Mouse (Mus musculus): ENCODE results near the gene Rpl23.

Rpl23 gene

GRCm38 (mm10) chr11:97781832-97782563, at the start of gene Rpl23:
Gene Rpl23 (minus strand): TSS chr11:97782437.
- DNase-seq (ENCODE audit: extremely low read depth, insufficient read length, low spot score), result peak; percentile 97

GRCm38 (mm10) chr11:97832001-97832400, 49.8 kb upstream of the Rpl23 start:
- DNase-seq (ENCODE audit: extremely low read depth, insufficient read length, low spot score), result no peak

GRCm38 (mm10) chr11:97830501-97830900, 48.3 kb upstream of the Rpl23 start:
- DNase-seq (ENCODE audit: extremely low read depth, insufficient read length, low spot score), result no peak

GRCm38 (mm10) chr11:97829913-97830476, 47.8 kb upstream of the Rpl23 start:
- DNase-seq (ENCODE audit: extremely low read depth, insufficient read length, low spot score), result peak; percentile 58

GRCm38 (mm10) chr11:97829365-97829764, 47.1 kb upstream of the Rpl23 start:
- no peak for DNase-seq (ENCODE audit: extremely low read depth, insufficient read length, low spot score)

GRCm38 (mm10) chr11:97827654-97828053, 45.4 kb upstream of the Rpl23 start:
- no peak for DNase-seq (ENCODE audit: extremely low read depth, insufficient read length, low spot score)

- no peak for DNase-seq (ENCODE audit: extremely low read depth, insufficient read length, low spot score)
Observed at GRCm38 (mm10) chr11:97826414-97826813, 44.2 kb upstream of the Rpl23 start.

GRCm38 (mm10) chr11:97825971-97826370, 43.7 kb upstream of the Rpl23 start:
- DNase-seq (ENCODE audit: extremely low read depth, insufficient read length, low spot score), result no peak

- no peak for DNase-seq (ENCODE audit: extremely low read depth, insufficient read length, low spot score)
Observed at GRCm38 (mm10) chr11:97825295-97825694, 43.1 kb upstream of the Rpl23 start.

GRCm38 (mm10) chr11:97824895-97825294, 42.7 kb upstream of the Rpl23 start:
- no peak for DNase-seq (ENCODE audit: extremely low read depth, insufficient read length, low spot score)

- no peak for DNase-seq (ENCODE audit: extremely low read depth, insufficient read length, low spot score)
Observed at GRCm38 (mm10) chr11:97824168-97824567, 41.9 kb upstream of the Rpl23 start.

- DNase-seq (ENCODE audit: extremely low read depth, insufficient read length, low spot score), result no peak
Observed at GRCm38 (mm10) chr11:97822840-97823603, 40.8 kb upstream of the Rpl23 start.

- peak; percentile 71 for DNase-seq (ENCODE audit: extremely low read depth, insufficient read length, low spot score)
Observed at GRCm38 (mm10) chr11:97821401-97822064, 39.3 kb upstream of the Rpl23 start.

- DNase-seq (ENCODE audit: extremely low read depth, insufficient read length, low spot score), result peak; percentile 67
Observed at GRCm38 (mm10) chr11:97820840-97821239, 38.6 kb upstream of the Rpl23 start.

GRCm38 (mm10) chr11:97819923-97820322, 37.7 kb upstream of the Rpl23 start:
- DNase-seq (ENCODE audit: extremely low read depth, insufficient read length, low spot score), result no peak

- DNase-seq (ENCODE audit: extremely low read depth, insufficient read length, low spot score), result no peak
Observed at GRCm38 (mm10) chr11:97819102-97819501, 36.9 kb upstream of the Rpl23 start.

GRCm38 (mm10) chr11:97818571-97818970, 36.3 kb upstream of the Rpl23 start:
- no peak for DNase-seq (ENCODE audit: extremely low read depth, insufficient read length, low spot score)

- no peak for DNase-seq (ENCODE audit: extremely low read depth, insufficient read length, low spot score)
Observed at GRCm38 (mm10) chr11:97818003-97818402, 35.8 kb upstream of the Rpl23 start.

GRCm38 (mm10) chr11:97817379-97817778, 35.1 kb upstream of the Rpl23 start:
- no peak for DNase-seq (ENCODE audit: extremely low read depth, insufficient read length, low spot score)

GRCm38 (mm10) chr11:97816916-97817315, 34.7 kb upstream of the Rpl23 start:
- DNase-seq (ENCODE audit: extremely low read depth, insufficient read length, low spot score), result no peak

GRCm38 (mm10) chr11:97816176-97816575, 33.9 kb upstream of the Rpl23 start:
- DNase-seq (ENCODE audit: extremely low read depth, insufficient read length, low spot score), result no peak

Data from 3134 (cell line).